In the genomic region with DNA sequence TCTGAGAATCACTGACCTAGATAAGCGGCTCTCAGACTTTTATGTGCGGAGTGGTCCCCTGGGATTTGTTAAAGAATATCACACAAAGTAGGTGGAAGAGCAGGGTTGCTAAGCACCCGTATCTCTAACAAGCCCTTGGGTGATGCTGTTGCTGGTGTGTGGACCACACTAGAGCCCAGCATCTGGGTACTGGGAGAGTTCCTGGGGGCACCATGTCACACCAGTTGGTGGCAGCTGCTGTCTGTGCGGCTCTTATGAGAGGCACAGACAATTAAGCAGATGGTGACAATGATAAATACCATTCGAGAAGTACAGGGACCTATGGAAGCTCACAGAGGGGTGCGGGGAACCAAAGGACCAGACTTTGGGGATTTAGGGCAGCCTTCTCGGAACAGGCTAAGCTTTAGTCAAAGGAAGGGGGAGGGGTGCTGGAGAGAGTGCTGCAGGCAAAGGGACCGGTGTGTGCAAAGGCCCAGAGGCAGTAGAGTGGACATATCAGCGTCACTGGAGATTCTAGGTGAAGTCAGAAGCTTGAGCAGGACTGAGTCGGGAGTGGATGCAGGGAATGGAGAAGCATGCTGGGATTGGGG, we compare ENCODE assay signal across 22 mouse cellular contexts.
DNase-seq lines count a peak whose midpoint lies in the region; ATAC-seq and TF ChIP-seq lines count a peak whose summit lies in the region.
"Had no signal": no experiment of that assay in that cellular context is flagged by ENCODE, and none has a peak within 500 bp of the region (broad histone marks: within the 10 kb centered on the region; RNA-seq: fewer than 3 reads in every experiment).

No protein-coding gene starts in this region.

- no peaks in the 10 kb centered on the region for H3K4me1 ChIP-seq in neural tube, embryonic 11.5 days (ENCODE audit: control insufficient read depth, insufficient read depth, low read length)
- H3K4me1 ChIP-seq in neural tube, embryonic 15.5 days, result peaks cover 4% of the 10 kb centered on the region; the same call in 1 of the 2 replicates
- H3K4me1 ChIP-seq in forebrain, postnatal 0 days (ENCODE audit: insufficient read depth), result no peaks in the 10 kb centered on the region
- H3K4me1 ChIP-seq: lung, embryonic 15.5 days; megakaryocyte, embryonic 14.5 days had no signal

- no peak overlapping the region for H3K4me3 ChIP-seq in neural tube, embryonic 11.5 days (ENCODE audit: low read depth, low read length)
- no peak overlapping the region for H3K4me3 ChIP-seq in neural tube, embryonic 15.5 days (replicated peaks)
- no peak overlapping the region for H3K4me3 ChIP-seq in forebrain, postnatal 0 days (ENCODE audit: low read depth, low read length)
- H3K4me3 ChIP-seq: lung, embryonic 15.5 days; megakaryocyte, embryonic 14.5 days had no signal

- ATAC-seq in neural tube, embryonic 11.5 days (ENCODE audit: insufficient read depth, low FRiP score, low TSS enrichment), result peak; percentile 61
- no peak for ATAC-seq in neural tube, embryonic 15.5 days (ENCODE audit: low FRiP score)
- no peak for ATAC-seq in forebrain, postnatal 0 days
- ATAC-seq: intestine, postnatal 0 days had no signal

- no peak overlapping the region for H3K4me2 ChIP-seq in neural tube, embryonic 11.5 days (ENCODE audit: low read depth)
- H3K4me2 ChIP-seq in neural tube, embryonic 15.5 days, result no peak overlapping the region
- H3K4me2 ChIP-seq in forebrain, postnatal 0 days (ENCODE audit: low read depth), result no peak overlapping the region
- H3K4me2 ChIP-seq: heart, embryonic 11.5 days; liver, embryonic 11.5 days; lung, embryonic 15.5 days had no signal

- no peak overlapping the region for H3K27ac ChIP-seq in neural tube, embryonic 11.5 days (ENCODE audit: low read depth, low read length)
- no peak overlapping the region for H3K27ac ChIP-seq in neural tube, embryonic 15.5 days (replicated peaks)
- no peak overlapping the region for H3K27ac ChIP-seq in forebrain, postnatal 0 days (ENCODE audit: low read depth, low read length)
- H3K27ac ChIP-seq: lung, embryonic 15.5 days had no signal

- no peak overlapping the region for H3K9ac ChIP-seq in neural tube, embryonic 11.5 days (ENCODE audit: low read length)
- H3K9ac ChIP-seq in neural tube, embryonic 15.5 days (replicated peaks), result no peak overlapping the region
- H3K9ac ChIP-seq in forebrain, postnatal 0 days, result no peak overlapping the region
- H3K9ac ChIP-seq: lung, embryonic 15.5 days had no signal

- H3K27me3 ChIP-seq in neural tube, embryonic 11.5 days (ENCODE audit: control insufficient read depth, insufficient read depth, low read length), result no peaks in the 10 kb centered on the region
- H3K27me3 ChIP-seq in neural tube, embryonic 15.5 days (replicated peaks), result no peaks in the 10 kb centered on the region; the same call in 1 of the 2 replicates
- no peaks in the 10 kb centered on the region for H3K27me3 ChIP-seq in forebrain, postnatal 0 days (ENCODE audit: insufficient read depth, low read length)
- H3K27me3 ChIP-seq: lung, embryonic 15.5 days had no signal

- DNase-seq in neural tube, embryonic 11.5 days (ENCODE audit: low spot score), result peak; percentile 25
- peak; percentile 26 for DNase-seq in forebrain, postnatal 0 days
- peak; percentile 30 for DNase-seq in mesoderm, embryonic 11.5 days (ENCODE audit: low read depth, low spot score)
- peak; percentile 55 for DNase-seq in retina, embryonic 14.5 days (ENCODE audit: low spot score)
- no peak for DNase-seq in cerebellum, postnatal 4 days (ENCODE audit: low spot score in 2 of 2)
- no peak for DNase-seq in Muller cell, postnatal 12 days (ENCODE audit: inconsistent ontology term)
- DNase-seq in kidney, adult 18-20 months, result no peak
- DNase-seq: adrenal gland, adult 8-10 months; cerebellum, adult 9-11 months; gastrocnemius, postnatal 36 days; heart, postnatal 36 days; kidney, postnatal 10 days; layer of hippocampus, adult 9-11 months; right cerebral cortex, postnatal 14 days; thymus, postnatal 36 days had no signal

- 70% methylated on average over 10 of the region's 10 CpGs for WGBS in neural tube, embryonic 11.5 days
- WGBS in neural tube, embryonic 15.5 days, result 27% methylated on average over 10 of the region's 10 CpGs
- WGBS in forebrain, postnatal 0 days, result 70% methylated on average over 10 of the region's 10 CpGs

- H3K9me3 ChIP-seq in neural tube, embryonic 11.5 days (ENCODE audit: control insufficient read depth, low read length), result no peaks in the 10 kb centered on the region
- no peaks in the 10 kb centered on the region for H3K9me3 ChIP-seq in neural tube, embryonic 15.5 days (replicated peaks)
- H3K9me3 ChIP-seq in forebrain, postnatal 0 days (ENCODE audit: low read length), result no peaks in the 10 kb centered on the region
- H3K9me3 ChIP-seq: G1E; lung, embryonic 15.5 days; megakaryocyte, embryonic 14.5 days had no signal

- no peak for TF ChIP-seq CTCF in forebrain, postnatal 0 days (IDR thresholded peaks at IDR 0.05; ENCODE audit: low read depth)

- H3K36me3 ChIP-seq in neural tube, embryonic 11.5 days (ENCODE audit: control insufficient read depth, insufficient read depth, low read length), result no peaks in the 10 kb centered on the region
- H3K36me3 ChIP-seq in neural tube, embryonic 15.5 days, result no peaks in the 10 kb centered on the region
- no peaks in the 10 kb centered on the region for H3K36me3 ChIP-seq in forebrain, postnatal 0 days (ENCODE audit: insufficient read depth)
- H3K36me3 ChIP-seq: G1E; lung, embryonic 15.5 days had no signal

Comparison
In these comparisons a context has a peak if more than half of its experiments do, and no peak if none do; other contexts are left out.
1. DNase-seq: peak in neural tube, embryonic 11.5 days (single experiment), forebrain, postnatal 0 days (single experiment), mesoderm, embryonic 11.5 days (single experiment) and retina, embryonic 14.5 days (single experiment); none in cerebellum, postnatal 4 days (0 of 2), Muller cell, postnatal 12 days (single experiment) and kidney, adult 18-20 months (single experiment).